Mouse (Mus musculus): ENCODE results near the gene Myh1. TPM values are rescaled to one million over a fixed set of nuclear protein-coding genes. Genes with fewer than 3 reads are reported as not detected.

The Myh1 gene
- total RNA-seq (2023) = not detected

GRCm38 (mm10) chr11:67199752-67200151 lies at the start of gene Myh1:
Myh1 (plus strand) TSS chr11:67200052.

GRCm38 (mm10) chr11:67170727-67171126 lies 29.1 kb upstream of the Myh1 start, which contains the start of gene Myh2:
Myh2 (plus strand) TSS chr11:67171027.

DNA sequence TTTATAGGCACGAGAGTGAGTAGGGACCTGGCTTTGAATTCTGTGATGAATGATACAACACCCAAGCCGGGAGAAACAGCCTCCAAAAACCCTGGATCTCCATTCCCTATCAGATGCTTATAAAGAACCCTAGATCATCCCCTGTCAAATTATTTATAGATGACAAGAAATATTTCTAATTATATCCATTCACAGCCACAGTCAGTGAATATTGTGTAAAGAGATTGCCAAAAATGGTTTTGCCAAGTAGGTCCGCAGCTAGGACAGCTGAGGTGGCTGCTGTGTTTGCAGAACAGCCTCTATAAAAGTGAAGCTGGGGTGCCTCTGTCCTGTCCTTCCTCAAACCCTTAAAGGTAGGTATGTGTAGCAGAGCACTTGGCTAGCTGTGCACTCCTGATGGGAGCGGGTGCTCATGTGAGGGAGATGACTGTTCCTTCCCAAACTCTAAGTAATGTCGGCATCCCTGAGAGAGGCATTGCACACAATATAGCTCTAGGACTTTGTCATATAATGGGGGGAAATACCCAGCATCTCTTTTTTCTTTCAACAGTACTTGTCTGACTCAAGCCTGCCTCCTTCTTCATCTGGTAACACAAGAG lies 37.7 kb downstream of the Myh1 start, which contains the start of gene Myh4:
TSS of gene Myh4 (plus strand) at position 549 of the 599 bp plus-strand sequence.

Other genes starting within 250 kb of the Myh1 start
- not detected for gene Tmem238l, start 243.4 kb upstream of the Myh1 start, total RNA-seq (2023)
- under 1 TPM in 1 of 2 experiments, not detected in 1; 0.79 TPM for gene Tmem220, start 174.9 kb upstream of the Myh1 start, total RNA-seq (2023)
- 10 to 100 TPM; 49.5 to 51.2 TPM for gene Adprm, start 147.5 kb upstream of the Myh1 start, total RNA-seq (2023)
- 10 to 100 TPM; 14.6 to 16.0 TPM for gene Sco1, start 147.4 kb upstream of the Myh1 start, total RNA-seq (2023)
- under 1 TPM in 1 of 2 experiments, not detected in 1; 0.12 TPM for gene Myh3, start 121.8 kb upstream of the Myh1 start, total RNA-seq (2023)
- gene Myh2, start 29.0 kb upstream of the Myh1 start, total RNA-seq (2023) = not detected
- gene Myh4, start 38.0 kb downstream of the Myh1 start, total RNA-seq (2023) = not detected
- gene Myh8, start 77.1 kb downstream of the Myh1 start, total RNA-seq (2023) = not detected
- not detected for gene Myh13, start 121.6 kb downstream of the Myh1 start, total RNA-seq (2023)